Mouse (Mus musculus) lung, postnatal 0 days (tissue): ENCODE results near the gene Sertad1.
A peak's percentile ranks its signal among the peaks of the same experiment; 100 is the strongest.

ENCODE experiments used
- CTCF ChIP-seq: IDR thresholded peaks from 2 replicates; pipeline ENCODE4 v1.5.1; 2016; ENCODE audit warnings: antibody characterized with exemption, mild to moderate bottlenecking
- EP300 ChIP-seq: IDR thresholded peaks from 2 replicates; pipeline ENCODE4 v1.6.1; 2016; ENCODE audit warnings: antibody characterized with exemption, mild to moderate bottlenecking, control low read depth

GRCm38 (mm10) chr7:27501620-27502019 lies 14.9 kb downstream of the Sertad1 start:
- no peak for TF ChIP-seq CTCF
- peak; percentile 99 for TF ChIP-seq EP300
